Mouse (Mus musculus): Measurements from ENCODE around the gene Parvb. TPM values are rescaled to one million over a fixed set of nuclear protein-coding genes. Genes with fewer than 3 reads are reported as not detected.

Gene Parvb
- total and polyA plus RNA-seq, 3 experiments = 0.04 to 3.9 TPM; not detected in 1

DNA sequence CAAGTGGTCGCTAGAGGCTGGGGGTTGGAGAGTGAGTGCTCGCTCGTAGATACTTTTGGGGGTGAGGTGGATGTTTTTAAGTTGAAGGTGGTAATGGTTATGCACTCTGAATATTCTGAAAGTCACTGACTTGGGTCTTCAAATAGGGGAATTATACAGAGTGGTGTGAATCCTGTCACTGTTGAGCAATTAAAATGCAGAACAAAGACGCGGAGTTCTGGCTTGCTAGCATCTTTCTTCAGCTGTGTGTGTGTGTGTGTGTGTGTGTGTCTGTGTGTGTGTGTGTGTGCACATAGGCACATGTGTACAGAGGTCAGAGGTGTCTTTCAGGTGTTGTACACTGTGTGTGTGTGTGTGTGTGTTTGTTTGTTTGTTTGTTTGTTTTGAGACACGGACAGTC is 14.4 kb downstream of the Parvb start:
- DNase-seq (ENCODE audit: low spot score) = no peak
- no peak for ATAC-seq (ENCODE audit: extremely low read depth, insufficient number of reproducible peaks, low FRiP score, poor library complexity, severe bottlenecking)
- no peak overlapping the region for H3K4me3 ChIP-seq (ENCODE audit: low read depth, low read length)
- peaks cover 69% of the 10 kb centered on the region for H3K9me3 ChIP-seq (replicated peaks)
- H3K4me1 ChIP-seq (ENCODE audit: insufficient read depth, low read depth, low read length) = no peaks in the 10 kb centered on the region
- no peaks in the 10 kb centered on the region for H3K36me3 ChIP-seq (replicated peaks)
- no peaks in the 10 kb centered on the region for H3K27me3 ChIP-seq (ENCODE audit: insufficient read depth, low read length)
- TF ChIP-seq GATA2 (IDR thresholded peaks at IDR 0.05; ENCODE audit: borderline replicate concordance, low read depth, low read length) = no peak
- TF ChIP-seq GATA1 (IDR thresholded peaks at IDR 0.05; ENCODE audit: borderline replicate concordance, low read length) = no peak
- TF ChIP-seq POLR2AphosphoS5 (IDR thresholded peaks at IDR 0.05; ENCODE audit: insufficient replicate concordance, low read depth, low read length) = no peak
- no peak for TF ChIP-seq TAL1 (conservative IDR thresholded peaks at IDR 0.05; ENCODE audit: low read depth, low read length)
- no peak for TF ChIP-seq CTCF (IDR thresholded peaks at IDR 0.05; ENCODE audit: low read depth, low read length)

DNA sequence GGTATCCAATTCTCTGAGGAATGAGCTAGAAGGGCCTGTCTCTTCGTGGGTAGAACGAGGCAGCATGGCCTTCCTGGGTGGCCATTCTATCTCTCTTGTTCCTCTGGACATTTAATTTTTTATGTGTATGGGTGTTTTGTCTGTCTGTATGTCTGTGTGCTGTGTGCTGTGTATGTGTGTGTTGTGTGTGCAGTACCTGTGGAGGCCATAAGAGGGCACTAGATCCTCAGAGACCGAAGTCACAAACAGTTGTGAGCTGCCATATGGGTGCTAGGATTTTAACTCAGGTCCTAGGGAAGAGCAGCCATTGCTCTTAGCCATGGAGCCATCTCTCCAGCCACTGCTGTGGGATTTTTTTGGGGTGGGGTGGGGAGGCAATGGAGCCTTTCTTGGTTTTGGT is 15.5 kb downstream of the Parvb start:
- Histone ChIP-seq H3K36me3 (replicated peaks) (no peaks in the 10 kb centered on the region), H3K27me3 (ENCODE audit: insufficient read depth, low read length) (no peaks in the 10 kb centered on the region), H3K4me3 (ENCODE audit: low read depth, low read length) (no peak overlapping the region), H3K9me3 (replicated peaks) (peaks cover 78% of the 10 kb centered on the region), H3K4me1 (ENCODE audit: insufficient read depth, low read depth, low read length) (no peaks in the 10 kb centered on the region)
- DNase-seq (ENCODE audit: low spot score) (no peak), ATAC-seq (ENCODE audit: extremely low read depth, insufficient number of reproducible peaks, low FRiP score, poor library complexity, severe bottlenecking) (no peak)
- TF ChIP-seq POLR2AphosphoS5 (IDR thresholded peaks at IDR 0.05; ENCODE audit: insufficient replicate concordance, low read depth, low read length) = no peak
- no peak for TF ChIP-seq TAL1 (conservative IDR thresholded peaks at IDR 0.05; ENCODE audit: low read depth, low read length)
- no peak for TF ChIP-seq GATA2 (IDR thresholded peaks at IDR 0.05; ENCODE audit: borderline replicate concordance, low read depth, low read length)
- no peak for TF ChIP-seq GATA1 (IDR thresholded peaks at IDR 0.05; ENCODE audit: borderline replicate concordance, low read length)
- TF ChIP-seq CTCF (IDR thresholded peaks at IDR 0.05; ENCODE audit: low read depth, low read length) = no peak

DNA sequence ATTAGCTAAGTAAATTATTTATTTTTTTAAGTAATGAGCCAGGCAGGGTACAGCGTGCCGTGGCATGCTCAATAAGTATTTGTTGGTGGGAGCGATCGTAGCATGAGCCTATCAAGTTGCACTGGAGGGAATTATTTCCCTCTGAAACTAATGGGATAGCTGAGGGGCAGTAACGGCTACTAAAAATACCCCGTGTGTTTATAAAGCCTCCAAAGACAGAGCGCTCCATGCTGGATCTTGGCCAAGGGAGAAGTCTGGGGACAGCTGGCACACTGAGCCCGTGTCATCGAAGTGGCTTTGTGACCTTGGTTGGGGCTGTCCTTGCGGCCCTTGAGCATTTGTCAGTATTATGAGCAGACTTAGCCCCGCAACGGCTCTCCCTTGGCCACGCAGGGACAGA is 19.4 kb downstream of the Parvb start:
- Histone ChIP-seq H3K4me1 (ENCODE audit: insufficient read depth, low read depth, low read length) (no peaks in the 10 kb centered on the region), H3K9me3 (replicated peaks) (peaks cover 83% of the 10 kb centered on the region), H3K4me3 (ENCODE audit: low read depth, low read length) (no peak overlapping the region), H3K36me3 (replicated peaks) (no peaks in the 10 kb centered on the region), H3K27me3 (ENCODE audit: insufficient read depth, low read length) (no peaks in the 10 kb centered on the region)
- TF ChIP-seq CTCF (IDR thresholded peaks at IDR 0.05; ENCODE audit: low read depth, low read length) = no peak
- no peak for TF ChIP-seq GATA1 (IDR thresholded peaks at IDR 0.05; ENCODE audit: borderline replicate concordance, low read length)
- no peak for TF ChIP-seq TAL1 (conservative IDR thresholded peaks at IDR 0.05; ENCODE audit: low read depth, low read length)
- no peak for TF ChIP-seq POLR2AphosphoS5 (IDR thresholded peaks at IDR 0.05; ENCODE audit: insufficient replicate concordance, low read depth, low read length)
- TF ChIP-seq GATA2 (IDR thresholded peaks at IDR 0.05; ENCODE audit: borderline replicate concordance, low read depth, low read length) = no peak
- DNase-seq (ENCODE audit: low spot score) (no peak), ATAC-seq (ENCODE audit: extremely low read depth, insufficient number of reproducible peaks, low FRiP score, poor library complexity, severe bottlenecking) (no peak)

DNA sequence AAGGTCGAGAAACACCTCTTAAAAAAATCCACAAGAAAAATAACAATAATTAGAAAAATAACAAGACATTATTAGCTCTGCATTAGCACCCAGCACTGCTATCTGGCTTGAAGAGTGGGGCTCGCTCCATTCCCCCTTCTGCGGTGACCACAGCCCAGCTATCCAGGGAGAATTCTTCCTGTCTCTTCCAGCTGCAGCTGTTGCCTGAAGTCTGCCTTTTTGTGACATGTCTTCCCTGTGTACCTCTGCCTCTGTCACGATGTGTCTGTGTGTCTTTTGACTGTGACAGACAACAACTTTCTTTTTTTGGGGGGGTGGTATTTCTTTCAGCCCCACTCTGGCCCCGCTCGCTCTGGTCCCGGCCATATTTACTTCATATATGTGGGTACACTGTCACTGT is 20.8 kb downstream of the Parvb start:
- DNase-seq (ENCODE audit: low spot score) = no peak
- Histone ChIP-seq H3K4me1 (ENCODE audit: insufficient read depth, low read depth, low read length) (no peaks in the 10 kb centered on the region), H3K9me3 (replicated peaks) (peaks cover 82% of the 10 kb centered on the region), H3K36me3 (replicated peaks) (no peaks in the 10 kb centered on the region), H3K4me3 (ENCODE audit: low read depth, low read length) (no peak overlapping the region), H3K27me3 (ENCODE audit: insufficient read depth, low read length) (no peaks in the 10 kb centered on the region; the same call in 1 of the 2 replicates)
- TF ChIP-seq CTCF (IDR thresholded peaks at IDR 0.05; ENCODE audit: low read depth, low read length) (no peak), GATA1 (IDR thresholded peaks at IDR 0.05; ENCODE audit: borderline replicate concordance, low read length) (no peak), POLR2AphosphoS5 (IDR thresholded peaks at IDR 0.05; ENCODE audit: insufficient replicate concordance, low read depth, low read length) (no peak), GATA2 (IDR thresholded peaks at IDR 0.05; ENCODE audit: borderline replicate concordance, low read depth, low read length) (no peak), TAL1 (conservative IDR thresholded peaks at IDR 0.05; ENCODE audit: low read depth, low read length) (no peak)
- no peak for ATAC-seq (ENCODE audit: extremely low read depth, insufficient number of reproducible peaks, low FRiP score, poor library complexity, severe bottlenecking)

DNA sequence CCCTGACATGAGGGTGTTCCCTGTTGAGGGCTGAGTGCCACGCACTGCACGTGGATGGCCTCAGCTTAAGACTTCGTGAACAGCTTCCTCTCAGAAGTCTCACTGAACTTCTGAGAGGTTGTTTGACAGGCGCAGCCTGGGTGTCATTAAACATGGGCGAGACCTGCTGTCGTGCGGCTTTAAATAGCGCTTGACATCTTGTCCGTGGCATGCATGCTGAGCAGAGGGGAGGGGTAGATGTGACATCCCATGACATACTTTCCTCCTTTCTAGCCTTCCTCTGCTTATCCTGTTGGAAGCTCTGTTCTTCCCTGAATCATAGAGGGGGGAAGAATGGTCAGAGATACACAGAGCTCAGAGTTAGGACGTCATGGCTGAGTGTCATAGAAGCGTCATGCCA is 21.9 kb downstream of the Parvb start:
- Histone ChIP-seq H3K9me3 (replicated peaks) (peaks cover 84% of the 10 kb centered on the region), H3K4me3 (ENCODE audit: low read depth, low read length) (no peak overlapping the region), H3K27me3 (ENCODE audit: insufficient read depth, low read length) (no peaks in the 10 kb centered on the region; the same call in 1 of the 2 replicates), H3K4me1 (ENCODE audit: insufficient read depth, low read depth, low read length) (no peaks in the 10 kb centered on the region), H3K36me3 (replicated peaks) (no peaks in the 10 kb centered on the region)
- TF ChIP-seq CTCF (IDR thresholded peaks at IDR 0.05; ENCODE audit: low read depth, low read length) = no peak
- TF ChIP-seq TAL1 (conservative IDR thresholded peaks at IDR 0.05; ENCODE audit: low read depth, low read length) = no peak
- no peak for TF ChIP-seq GATA2 (IDR thresholded peaks at IDR 0.05; ENCODE audit: borderline replicate concordance, low read depth, low read length)
- no peak for TF ChIP-seq GATA1 (IDR thresholded peaks at IDR 0.05; ENCODE audit: borderline replicate concordance, low read length)
- no peak for TF ChIP-seq POLR2AphosphoS5 (IDR thresholded peaks at IDR 0.05; ENCODE audit: insufficient replicate concordance, low read depth, low read length)
- DNase-seq (ENCODE audit: low spot score) (no peak), ATAC-seq (ENCODE audit: extremely low read depth, insufficient number of reproducible peaks, low FRiP score, poor library complexity, severe bottlenecking) (no peak)

DNA sequence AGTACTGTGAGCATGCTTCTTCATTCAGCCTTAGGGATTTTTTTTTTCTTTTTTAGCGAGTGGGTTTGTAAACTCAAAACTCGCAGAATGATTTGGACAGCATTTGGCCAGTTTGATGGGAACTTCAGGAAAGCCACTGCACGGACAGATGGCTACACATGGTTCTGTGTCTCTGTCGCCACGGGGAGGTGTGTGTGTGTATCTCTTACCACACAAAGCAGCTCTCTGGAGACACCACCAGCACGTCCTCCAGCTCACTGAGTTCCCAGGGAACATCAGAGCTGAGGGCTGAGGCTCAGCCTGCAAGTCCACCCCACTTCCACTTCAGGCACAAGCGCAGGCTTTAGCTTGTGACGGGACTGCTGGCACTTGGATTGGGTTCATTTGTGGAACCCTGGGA is 22.5 kb downstream of the Parvb start:
- no peaks in the 10 kb centered on the region for H3K4me1 ChIP-seq (ENCODE audit: insufficient read depth, low read depth, low read length)
- H3K4me3 ChIP-seq (ENCODE audit: low read depth, low read length) = no peak overlapping the region

More for the DNA sequence above, 22.5 kb downstream of the Parvb start:
- peaks cover 84% of the 10 kb centered on the region for H3K9me3 ChIP-seq (replicated peaks)
- no peak for ATAC-seq (ENCODE audit: extremely low read depth, insufficient number of reproducible peaks, low FRiP score, poor library complexity, severe bottlenecking)
- no peak for TF ChIP-seq POLR2AphosphoS5 (IDR thresholded peaks at IDR 0.05; ENCODE audit: insufficient replicate concordance, low read depth, low read length)
- no peaks in the 10 kb centered on the region for H3K36me3 ChIP-seq (replicated peaks)
- no peak for DNase-seq (ENCODE audit: low spot score)
- no peaks in the 10 kb centered on the region; the same call in 1 of the 2 replicates for H3K27me3 ChIP-seq (ENCODE audit: insufficient read depth, low read length)

Measured in G1E (cell line).